Mouse (Mus musculus) megakaryocyte, embryonic 14.5 days (primary cell): ENCODE data around the gene Adap1.

Source experiments
- FLI1 ChIP-seq: IDR thresholded peaks from 2 replicates; pipeline ENCODE4 v1.6.1; 2012; ENCODE audit warnings: low read length, inconsistent platforms, mixed read lengths
- GATA1 ChIP-seq: IDR thresholded peaks from 3 replicates; pipeline ENCODE4 v1.6.1; 2012; ENCODE audit warnings: mixed read lengths, low read length, inconsistent platforms, borderline replicate concordance

- no peak for TF ChIP-seq GATA1
- no peak for TF ChIP-seq FLI1
These were observed 37.6 kb downstream of the Adap1 start for GRCm38 (mm10) chr5:139287787-139288186.
